Mouse (Mus musculus): ENCODE measurements at regions not wholly inside any gene's neighbourhood (a gene's known extent, or its start where the extent isn't known, plus 50 kb on each side); places are given as distances from the start of the nearest gene placed in this dataset.
A peak's percentile ranks its signal among the peaks of the same experiment; 100 is the strongest.

- DNase-seq (ENCODE audit: low spot score in 2 of 2) = no peak
These were observed 153.6 kb upstream of the Gm3448 start for GRCm38 (mm10) chr17:15194894-15195461.

- DNase-seq (ENCODE audit: low spot score in 2 of 2) = no peak
These were observed 152.5 kb upstream of the Gm3448 start for GRCm38 (mm10) chr17:15193831-15194230.

- DNase-seq (ENCODE audit: low spot score in 2 of 2) = no peak
These were observed 151.5 kb upstream of the Gm3448 start for GRCm38 (mm10) chr17:15192840-15193239.

- no peak for DNase-seq (ENCODE audit: low spot score in 2 of 2)
These were observed 143.9 kb upstream of the Gm3448 start for GRCm38 (mm10) chr17:15185217-15185616.

GRCm38 (mm10) chr17:15183800-15184199 lies 142.5 kb upstream of the Gm3448 start:
- DNase-seq (ENCODE audit: low spot score in 2 of 2) = no peak

GRCm38 (mm10) chr17:15182105-15182504 lies 140.8 kb upstream of the Gm3448 start:
- DNase-seq (ENCODE audit: low spot score in 2 of 2) = peak in 1 of 2 experiments; percentile 12

- DNase-seq (ENCODE audit: low spot score in 2 of 2) = no peak
These were observed 139.0 kb upstream of the Gm3448 start for GRCm38 (mm10) chr17:15180223-15180860.

GRCm38 (mm10) chr17:15179411-15179951 lies 138.1 kb upstream of the Gm3448 start:
- peak in 1 of 2 experiments; percentile 20 for DNase-seq (ENCODE audit: low spot score in 2 of 2)

GRCm38 (mm10) chr17:15177390-15177789 lies 136.1 kb upstream of the Gm3448 start:
- no peak for DNase-seq (ENCODE audit: low spot score in 2 of 2)

GRCm38 (mm10) chr17:15174354-15174953 lies 133.1 kb upstream of the Gm3448 start:
- no peak for DNase-seq (ENCODE audit: low spot score in 2 of 2)

- DNase-seq (ENCODE audit: low spot score in 2 of 2) = no peak
These were observed 126.6 kb upstream of the Gm3448 start for GRCm38 (mm10) chr17:15167927-15168326.

GRCm38 (mm10) chr17:15157693-15158333 lies 116.5 kb upstream of the Gm3448 start:
- DNase-seq (ENCODE audit: low spot score in 2 of 2) = no peak

GRCm38 (mm10) chr17:15152996-15153735 lies 111.8 kb upstream of the Gm3448 start:
- DNase-seq (ENCODE audit: low spot score in 2 of 2) = no peak

- no peak for DNase-seq (ENCODE audit: low spot score in 2 of 2)
These were observed 111.1 kb upstream of the Gm3448 start for GRCm38 (mm10) chr17:15152477-15152876.

- no peak for DNase-seq (ENCODE audit: low spot score in 2 of 2)
These were observed 110.4 kb upstream of the Gm3448 start for GRCm38 (mm10) chr17:15151695-15152094.

- DNase-seq (ENCODE audit: low spot score in 2 of 2) = no peak
These were observed 105.3 kb upstream of the Gm3448 start for GRCm38 (mm10) chr17:15146607-15147006.

GRCm38 (mm10) chr17:15145191-15145968 lies 104.0 kb upstream of the Gm3448 start:
- no peak for DNase-seq (ENCODE audit: low spot score in 2 of 2)

GRCm38 (mm10) chr17:15140391-15140790 lies 99.1 kb upstream of the Gm3448 start:
- DNase-seq (ENCODE audit: low spot score in 2 of 2) = no peak
